Mouse (Mus musculus) monocyte, adult 5-6 weeks (primary cell): Measurements from ENCODE around the gene Nucb1. TPM values are rescaled to one million over a fixed set of nuclear protein-coding genes. Genes with fewer than 3 reads are reported as not detected.
"Not testable (repeated sequence)": the region's sequence is repeated elsewhere in the genome, so short reads cannot be mapped to it uniquely, and the experiment has no call there.

Experiments
- ATAC-seq: fragments of 153-309, 156-312 bp; replicated peaks from 2 replicates; pipeline ENCODE4 v1.8.0; 2017; ENCODE audit warnings: mild to moderate bottlenecking; ENCODE audit not compliant: low TSS enrichment, insufficient number of reproducible peaks, severe bottlenecking, poor library complexity, low FRiP score
- total RNA-seq: library from RNA; stranded (forward); fragments of 200-1000, 200-491, 200-594 nt; gene quantifications from 3 replicates; pipeline ENCODE4 v1.2.3, GENCODE M21; 2017

The Nucb1 gene
- total RNA-seq, 1 experiment from 2014 or later, result 142 TPM

- ATAC-seq, result no peak
Observed at GRCm38 (mm10) chr7:45494548-45494947, 15.7 kb downstream of the Nucb1 start.

GRCm38 (mm10) chr7:45492951-45493350 is 17.3 kb downstream of the Nucb1 start:
- ATAC-seq, result no peak

GRCm38 (mm10) chr7:45492225-45492844 is 17.9 kb downstream of the Nucb1 start:
- no peak for ATAC-seq

GRCm38 (mm10) chr7:45491264-45491663 is 18.9 kb downstream of the Nucb1 start:
- ATAC-seq, result no peak

GRCm38 (mm10) chr7:45490822-45491221 is 19.4 kb downstream of the Nucb1 start:
- ATAC-seq, result no peak

- ATAC-seq, result no peak
Observed at GRCm38 (mm10) chr7:45489578-45489977, 20.6 kb downstream of the Nucb1 start.

GRCm38 (mm10) chr7:45488293-45489204 is 21.7 kb downstream of the Nucb1 start, which contains the start of gene Dhdh:
Gene Dhdh, minus strand, starts transcription at chr7:45488805.
- peak; percentile 91 for ATAC-seq

- ATAC-seq, result no peak
Observed at GRCm38 (mm10) chr7:45487861-45488292, 22.3 kb downstream of the Nucb1 start.

GRCm38 (mm10) chr7:45486761-45487415 is 23.3 kb downstream of the Nucb1 start, which contains the start of gene Gm45808:
Gene Gm45808, minus strand, starts transcription at chr7:45486811.
- ATAC-seq, result no peak

GRCm38 (mm10) chr7:45486158-45486557 is 24.0 kb downstream of the Nucb1 start:
- no peak for ATAC-seq

GRCm38 (mm10) chr7:45484985-45485384 is 25.2 kb downstream of the Nucb1 start:
- not testable (repeated sequence) for ATAC-seq

- ATAC-seq, result no peak
Observed at GRCm38 (mm10) chr7:45482166-45482565, 28.0 kb downstream of the Nucb1 start.

- peak; percentile 87 for ATAC-seq
Observed at GRCm38 (mm10) chr7:45481374-45481927, 28.8 kb downstream of the Nucb1 start, which contains the start of gene Tulp2. Gene Tulp2, plus strand, starts transcription at chr7:45481877.

GRCm38 (mm10) chr7:45480310-45480709 is 29.9 kb downstream of the Nucb1 start:
- ATAC-seq, result not testable (repeated sequence)

GRCm38 (mm10) chr7:45478774-45479173 is 31.4 kb downstream of the Nucb1 start:
- no peak; the same call in 1 of the 2 replicates for ATAC-seq

- peak; percentile 63 for ATAC-seq
Observed at GRCm38 (mm10) chr7:45477003-45477402, 33.2 kb downstream of the Nucb1 start.

- ATAC-seq, result no peak
Observed at GRCm38 (mm10) chr7:45476453-45476852, 33.8 kb downstream of the Nucb1 start.

GRCm38 (mm10) chr7:45475291-45475969 is 34.8 kb downstream of the Nucb1 start:
- no peak for ATAC-seq
